Mouse (Mus musculus): ENCODE measurements around the gene Zfx. TPM values are rescaled to one million over a fixed set of nuclear protein-coding genes. Genes with fewer than 3 reads are reported as not detected.

Gene Zfx
- total and polyA plus RNA-seq, 3 experiments, result 14.3 to 17.7 (median 16.4) TPM

DNA sequence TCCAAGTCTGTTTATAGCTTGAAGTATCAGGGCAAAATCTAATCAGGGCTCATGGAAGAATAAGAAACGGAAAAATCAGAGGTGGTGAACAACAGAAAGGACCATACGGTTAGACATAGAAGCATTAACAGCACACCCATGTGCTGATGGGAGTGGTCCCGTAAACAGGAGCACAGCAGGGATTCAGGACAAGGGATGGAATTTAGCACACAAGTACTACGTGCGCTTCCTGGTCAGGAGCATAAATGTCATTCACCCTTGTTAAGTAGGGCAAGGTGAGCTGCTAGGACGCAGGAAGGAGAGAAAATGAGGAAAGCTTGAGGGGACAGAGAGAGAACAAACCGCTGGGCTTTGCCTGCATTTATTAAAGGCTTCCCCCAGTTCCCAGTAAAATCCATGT is 93.4 kb downstream of the Zfx start:
- Histone ChIP-seq H3K4me2 (ENCODE audit: insufficient read depth, low read depth, poor library complexity, severe bottlenecking) (no peak overlapping the region), H3K4me1 (ENCODE audit: control insufficient read depth in 1 of 2, insufficient read depth in 2 of 2) (no peaks in the 10 kb centered on the region), H3K9me3 (replicated peaks; ENCODE audit: low read length) (no peaks in the 10 kb centered on the region), H3K36me3 (replicated peaks in 1 of 2; ENCODE audit: control insufficient read depth in 1 of 2, insufficient read depth in 1 of 2, low read length in 1 of 2) (no peaks in the 10 kb centered on the region), H3K27ac (ENCODE audit: insufficient read depth, low read depth) (no peak overlapping the region), H3K9ac (ENCODE audit: insufficient read depth, low read depth) (no peak overlapping the region), H3K27me3 (replicated peaks) (no peaks in the 10 kb centered on the region), H3K79me2 (replicated peaks; ENCODE audit: control insufficient read depth, extremely low read depth, insufficient read depth, poor library complexity, severe bottlenecking) (no peaks in the 10 kb centered on the region), H3K4me3 (replicated peaks in 1 of 3; ENCODE audit: low read depth in 2 of 3, low read length in 2 of 3, poor library complexity in 1 of 3) (no peak overlapping the region)
- no peak for TF ChIP-seq MAZ (IDR thresholded peaks at IDR 0.05; ENCODE audit: low read depth, low read length)
- TF ChIP-seq PAX5 (IDR thresholded peaks at IDR 0.05; ENCODE audit: low read length), result no peak
- TF ChIP-seq SIN3A (IDR thresholded peaks at IDR 0.05; ENCODE audit: low read length), result no peak
- TF ChIP-seq ZMIZ1 (IDR thresholded peaks at IDR 0.05; ENCODE audit: low read depth, low read length), result no peak
- TF ChIP-seq IRF4 (IDR thresholded peaks at IDR 0.05; ENCODE audit: low read depth, low read length), result no peak
- TF ChIP-seq KAT2A (IDR thresholded peaks at IDR 0.05; ENCODE audit: insufficient replicate concordance, low read length), result no peak
- no peak for TF ChIP-seq UBTF (IDR thresholded peaks at IDR 0.05; ENCODE audit: low read depth, low read length)
- no peak for TF ChIP-seq RAD21 (IDR thresholded peaks at IDR 0.05; ENCODE audit: low read depth, low read length)
- no peak for TF ChIP-seq MYC (IDR thresholded peaks at IDR 0.05; ENCODE audit: low read depth, low read length)
- no peak for TF ChIP-seq MEF2A (IDR thresholded peaks at IDR 0.05; ENCODE audit: borderline replicate concordance, low read depth, low read length)
- no peak for TF ChIP-seq NELFE (IDR thresholded peaks at IDR 0.05; ENCODE audit: low read depth, low read length)
- no peak for TF ChIP-seq ZC3H11A (IDR thresholded peaks at IDR 0.05; ENCODE audit: low read depth, low read length)
- TF ChIP-seq EP300 (IDR thresholded peaks at IDR 0.05; ENCODE audit: low read length), result no peak
- no peak for TF ChIP-seq ZNF384 (IDR thresholded peaks at IDR 0.05; ENCODE audit: low read depth, low read length)
- no peak for TF ChIP-seq HCFC1 (IDR thresholded peaks at IDR 0.05; ENCODE audit: low read depth, low read length)
- TF ChIP-seq CHD1 (IDR thresholded peaks at IDR 0.05; ENCODE audit: low read depth, low read length), result no peak
- no peak for TF ChIP-seq POLR2AphosphoS2 (IDR thresholded peaks at IDR 0.05; ENCODE audit: low read depth, low read length)
- no peak for TF ChIP-seq SMC3 (IDR thresholded peaks at IDR 0.05; ENCODE audit: low read depth, low read length)
- no peak for TF ChIP-seq RCOR1 (conservative IDR thresholded peaks at IDR 0.05; ENCODE audit: low read depth, low read length)
- no peak for DNase-seq (ENCODE audit: extremely low read depth)
- dilution Hi-C loops (cut with MboI; ENCODE audit: extremely low pct_ligation_motif_present, extremely low pct_unique_long_range_greater_than_20kb, low sequenced_read_pairs), result no loop called here
- in situ Hi-C loops (cut with MboI; ENCODE audit: low pct_ligation_motif_present, low pct_unique_long_range_greater_than_20kb, low sequenced_read_pairs), result loop anchor here (25.0 kb wide), 1 partner anchor 243 kb away; no protein-coding TSS in a partner anchor

Other genes with a start within 250 kb of the Zfx start
- not detected in 2 replicates for gene AU015836, start 155.0 kb downstream of the Zfx start, total RNA-seq (2012; rRNA removed)
- not detected in 2 replicates for gene AU015836, start 155.0 kb downstream of the Zfx start, total RNA-seq (2014; rRNA removed)
- not detected in 2 replicates for gene AU015836, start 155.0 kb downstream of the Zfx start, polyA plus RNA-seq (2012; ENCODE audit: insufficient read length, low read depth)
- 130 and 154 TPM in 2 replicates for gene Eif2s3x, start 89.2 kb upstream of the Zfx start, total RNA-seq (2012; rRNA removed)
- gene Eif2s3x, start 89.2 kb upstream of the Zfx start, total RNA-seq (2014; rRNA removed), result 271 and 272 TPM in 2 replicates
- 243 and 244 TPM in 2 replicates for gene Eif2s3x, start 89.2 kb upstream of the Zfx start, polyA plus RNA-seq (2012; ENCODE audit: insufficient read length, low read depth)
- 5.3 and 7.9 TPM in 2 replicates for gene Klhl15, start 110.9 kb upstream of the Zfx start, total RNA-seq (2012; rRNA removed)
- gene Klhl15, start 110.9 kb upstream of the Zfx start, total RNA-seq (2014; rRNA removed), result 8.1 and 8.4 TPM in 2 replicates
- 9.4 TPM in 2 replicates for gene Klhl15, start 110.9 kb upstream of the Zfx start, polyA plus RNA-seq (2012; ENCODE audit: insufficient read length, low read depth)
- 0.08 TPM in 1 of 2 replicates, not detected in the other for gene Fam90a1b, start 243.1 kb upstream of the Zfx start, total RNA-seq (2012; rRNA removed)
- not detected in 2 replicates for gene Fam90a1b, start 243.1 kb upstream of the Zfx start, total RNA-seq (2014; rRNA removed)
- gene Fam90a1b, start 243.1 kb upstream of the Zfx start, polyA plus RNA-seq (2012; ENCODE audit: insufficient read length, low read depth), result not detected in 2 replicates
- 21.3 and 31.5 TPM in 2 replicates for gene Apoo, start 243.4 kb upstream of the Zfx start, total RNA-seq (2012; rRNA removed)
- 89.8 and 100 TPM in 2 replicates for gene Apoo, start 243.4 kb upstream of the Zfx start, total RNA-seq (2014; rRNA removed)
- gene Apoo, start 243.4 kb upstream of the Zfx start, polyA plus RNA-seq (2012; ENCODE audit: insufficient read length, low read depth), result 41.3 and 42.4 TPM in 2 replicates

Measured in CH12.LX (cell line).